12 mouse cellular contexts compared by ENCODE assay signal in the genomic region with DNA sequence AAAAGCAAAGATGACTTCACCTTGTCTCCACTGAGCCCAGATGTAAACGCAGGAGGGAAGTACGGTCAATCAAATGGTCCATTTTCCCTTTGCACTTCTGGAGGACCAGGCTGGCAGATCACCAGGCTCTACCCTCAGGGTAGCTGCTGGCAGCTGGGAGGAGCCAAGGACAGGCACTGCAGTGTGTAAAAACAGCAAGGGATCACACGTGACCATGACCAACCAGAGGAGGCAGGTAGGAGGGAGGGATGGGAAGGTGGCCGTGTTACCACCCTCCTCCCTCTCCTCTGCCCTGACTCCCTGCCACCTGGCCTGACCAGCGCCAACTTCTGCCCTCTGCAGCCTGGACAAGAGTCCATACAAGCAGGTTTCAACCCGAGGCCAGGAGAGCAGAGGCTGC. TPM values are rescaled to one million over a fixed set of nuclear protein-coding genes. Genes with fewer than 3 reads are reported as not detected.
A peak's percentile ranks its signal among the peaks of the same experiment; 100 is the strongest.
DNase-seq lines count a peak whose midpoint lies in the region; ATAC-seq and TF ChIP-seq lines count a peak whose summit lies in the region.
"Had no signal": no experiment of that assay in that cellular context is flagged by ENCODE, and none has a peak within 500 bp of the region (broad histone marks: within the 10 kb centered on the region; RNA-seq: fewer than 3 reads in every experiment).

No protein-coding gene starts in this region.

- no peak for TF ChIP-seq CTCF in hindbrain, postnatal 0 days (IDR thresholded peaks at IDR 0.05; ENCODE audit: low read depth)

- 77% methylated on average over 6 of the region's 6 CpGs for WGBS in embryonic facial prominence, embryonic 10.5 days
- WGBS in hindbrain, postnatal 0 days: 55% methylated on average over 6 of the region's 6 CpGs
- 87% methylated on average over 6 of the region's 6 CpGs for WGBS in midbrain, embryonic 10.5 days

- no peak overlapping the region for H3K9ac ChIP-seq in hindbrain, postnatal 0 days (replicated peaks; ENCODE audit: low read length)

- H3K9me3 ChIP-seq in embryonic facial prominence, embryonic 10.5 days: no peaks in the 10 kb centered on the region
- H3K9me3 ChIP-seq in hindbrain, postnatal 0 days (ENCODE audit: low read length): no peaks in the 10 kb centered on the region
- H3K9me3 ChIP-seq in midbrain, embryonic 10.5 days (replicated peaks): no peaks in the 10 kb centered on the region

- H3K27me3 ChIP-seq in embryonic facial prominence, embryonic 10.5 days (replicated peaks; ENCODE audit: low read depth, poor library complexity, severe bottlenecking): no peaks in the 10 kb centered on the region
- no peaks in the 10 kb centered on the region for H3K27me3 ChIP-seq in hindbrain, postnatal 0 days (ENCODE audit: insufficient read depth, low read length)
- no peaks in the 10 kb centered on the region for H3K27me3 ChIP-seq in midbrain, embryonic 10.5 days (ENCODE audit: low read depth, poor library complexity, severe bottlenecking)

- H3K4me3 ChIP-seq in embryonic facial prominence, embryonic 10.5 days: no peak overlapping the region
- no peak overlapping the region for H3K4me3 ChIP-seq in hindbrain, postnatal 0 days (ENCODE audit: low read length)
- no peak overlapping the region for H3K4me3 ChIP-seq in midbrain, embryonic 10.5 days

- peak; percentile 45 for DNase-seq in adrenal gland, adult 2 months
- no peak for DNase-seq in adrenal gland, postnatal 25 days
- no peak for DNase-seq in embryonic facial prominence, embryonic 10.5 days (ENCODE audit: low spot score)
- DNase-seq in hindbrain, postnatal 0 days (ENCODE audit: low spot score): peak; percentile 42
- DNase-seq in midbrain, embryonic 10.5 days (ENCODE audit: low spot score): no peak
- no peak for DNase-seq in spleen, postnatal 10 days (ENCODE audit: low spot score in 2 of 2)
- no peak for DNase-seq in T-cell, adult 2 months (ENCODE audit: low spot score)
- DNase-seq: adrenal gland, postnatal 14 days; embryo, embryonic 11 days; gastrocnemius, postnatal 36 days had no signal

- H3K27ac ChIP-seq in embryonic facial prominence, embryonic 10.5 days (replicated peaks): peak overlapping the region; percentile 96
- peak overlapping the region; percentile 33; the same call in 1 of the 2 replicates for H3K27ac ChIP-seq in hindbrain, postnatal 0 days
- H3K27ac ChIP-seq in midbrain, embryonic 10.5 days (replicated peaks): peak overlapping the region; percentile 99

- no peak for ATAC-seq in hindbrain, postnatal 0 days
- ATAC-seq in erythroblast, adult 5-6 weeks (replicated peaks; ENCODE audit: low FRiP score, poor library complexity, severe bottlenecking): no peak

- H3K4me2 ChIP-seq in hindbrain, postnatal 0 days (ENCODE audit: low read depth, low read length): no peak overlapping the region

- peaks cover 92% of the 10 kb centered on the region for H3K4me1 ChIP-seq in embryonic facial prominence, embryonic 10.5 days
- H3K4me1 ChIP-seq in hindbrain, postnatal 0 days (ENCODE audit: insufficient read depth, low read length): peaks cover 41% of the 10 kb centered on the region
- H3K4me1 ChIP-seq in midbrain, embryonic 10.5 days: peaks cover 100% of the 10 kb centered on the region

- no peaks in the 10 kb centered on the region for H3K36me3 ChIP-seq in embryonic facial prominence, embryonic 10.5 days (replicated peaks)
- H3K36me3 ChIP-seq in hindbrain, postnatal 0 days (ENCODE audit: insufficient read depth, low read length): no peaks in the 10 kb centered on the region
- no peaks in the 10 kb centered on the region for H3K36me3 ChIP-seq in midbrain, embryonic 10.5 days

RNA-seq across cellular contexts. Expression of a gene that starts 59.7 kb away (rescaled TPM):
- 1 to 10 TPM; 1.1 to 1.8 TPM for total RNA-seq in adrenal gland, adult 2 months (2021)
- 0.29 and 0.30 TPM in 2 replicates for polyA plus RNA-seq in adrenal gland, adult 2 months (2012; rRNA removed)
- total RNA-seq in adrenal gland, postnatal 25 days (2021): 1.6 and 4.4 TPM in 2 replicates
- polyA plus RNA-seq in embryonic facial prominence, embryonic 10.5 days (2016; fragmentation: Nextera tagmentation; extraction: Ambion mirVana): 0.44 and 0.86 TPM in 2 replicates
- 1.3 and 4.6 TPM in 2 replicates for total RNA-seq in hindbrain, postnatal 0 days (2014; rRNA removed)
- 0.54 TPM in 1 of 2 replicates, not detected in the other for polyA plus RNA-seq in hindbrain, postnatal 0 days (2015; fragmentation: Nextera tagmentation; extraction: Ambion mirVana)
- polyA plus RNA-seq in midbrain, embryonic 10.5 days (2016; fragmentation: Nextera tagmentation; extraction: Ambion mirVana): 0.20 and 0.34 TPM in 2 replicates
- total RNA-seq in erythroblast, adult 5-6 weeks (2015; ENCODE audit: low replicate concordance): not detected in 2 replicates
- total RNA-seq in erythroblast, adult 5-6 weeks (2017; ENCODE audit: low replicate concordance): not detected in 2 replicates
- polyA plus RNA-seq: liver, adult 2 months had no signal

Comparison
In these comparisons a context has a peak if more than half of its experiments do, and no peak if none do; other contexts are left out.
1. DNase-seq: peak in adrenal gland, adult 2 months (single experiment) and hindbrain, postnatal 0 days (single experiment); none in adrenal gland, postnatal 25 days (single experiment), embryonic facial prominence, embryonic 10.5 days (single experiment), midbrain, embryonic 10.5 days (single experiment), spleen, postnatal 10 days (0 of 2) and T-cell, adult 2 months (single experiment).
2. H3K27ac ChIP-seq: peak in every context shown above with its lines; median percentile 99 in midbrain, embryonic 10.5 days; 96 in embryonic facial prominence, embryonic 10.5 days; 33 in hindbrain, postnatal 0 days.